Mouse (Mus musculus) heart, adult 2 months (tissue): ENCODE data around the gene Uqcrc2.

Experiments
- CTCF ChIP-seq: fragments of 200-600 bp; IDR thresholded peaks from 2 replicates; pipeline ENCODE4 v1.8.1; 2022; ENCODE audit warnings: antibody characterized with exemption, mild to moderate bottlenecking, moderate library complexity
- POLR2A ChIP-seq: fragments of 200-500 bp; IDR thresholded peaks from 2 replicates; pipeline ENCODE4 v1.6.1; 2011; ENCODE audit warnings: mild to moderate bottlenecking, low read depth, low read length, control low read depth; ENCODE audit not compliant: insufficient read depth

GRCm38 (mm10) chr7:120699586-120699985 lies 64.6 kb downstream of the Uqcrc2 start:
- TF ChIP-seq POLR2A = no peak
- no peak for TF ChIP-seq CTCF
